Mouse (Mus musculus): ENCODE data around the gene Mad1l1. TPM values are rescaled to one million over a fixed set of nuclear protein-coding genes. Genes with fewer than 3 reads are reported as not detected.
"Not testable (repeated sequence)": the region's sequence is repeated elsewhere in the genome, so short reads cannot be mapped to it uniquely, and the experiment has no call there.

Gene Mad1l1
- polyA plus RNA-seq, 2 experiments = 31.8 to 38.2 TPM

DNA sequence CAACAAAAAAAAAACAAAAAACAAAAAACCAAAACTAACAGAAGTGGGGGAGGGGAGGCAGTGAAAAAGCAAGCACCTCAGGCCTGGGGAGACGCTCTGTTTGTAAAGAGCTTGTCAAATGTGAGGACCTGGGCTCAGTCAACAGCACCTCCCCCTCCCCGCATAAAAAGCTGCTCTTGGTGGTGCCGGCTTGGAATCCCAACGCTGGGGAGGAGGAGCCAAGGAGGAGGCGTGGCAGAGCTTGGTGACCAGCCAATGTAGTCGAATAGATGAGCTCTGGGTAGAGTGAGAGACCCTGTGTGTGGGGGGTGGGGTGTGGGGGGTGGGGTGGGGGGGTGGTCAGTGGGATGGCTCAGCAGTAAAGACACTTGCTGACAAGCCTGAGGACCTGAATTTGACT lies 322.4 kb downstream of the Mad1l1 start:
- H3K27ac ChIP-seq (replicated peaks; ENCODE audit: low read depth, low read length) = no peak overlapping the region
- H3K4me3 ChIP-seq (replicated peaks; ENCODE audit: low read length) = no peak overlapping the region
- H3K27me3 ChIP-seq (ENCODE audit: control insufficient read depth, insufficient read depth, low read length) = no peaks in the 10 kb centered on the region
- 29% methylated on average over 6 of the region's 6 CpGs for WGBS
- H3K9me3 ChIP-seq (ENCODE audit: control insufficient read depth, low read length) = no peaks in the 10 kb centered on the region
- no peaks in the 10 kb centered on the region for H3K36me3 ChIP-seq (ENCODE audit: control insufficient read depth, insufficient read depth, low read length)
- no peak overlapping the region for H3K4me2 ChIP-seq (replicated peaks; ENCODE audit: low read depth, low read length, severe bottlenecking)
- H3K4me1 ChIP-seq (ENCODE audit: control insufficient read depth, insufficient read depth, low read length) = peaks cover 5% of the 10 kb centered on the region; the same call in 1 of the 2 replicates
- no peak for TF ChIP-seq POLR2A (IDR thresholded peaks at IDR 0.05; ENCODE audit: borderline replicate concordance, extremely low read depth, insufficient read depth, insufficient read length)
- H3K9ac ChIP-seq (ENCODE audit: low read depth, low read length, severe bottlenecking) = no peak overlapping the region
- no peak for ATAC-seq (ENCODE audit: low FRiP score, low read depth)
- no peak for DNase-seq (ENCODE audit: low spot score)

DNA sequence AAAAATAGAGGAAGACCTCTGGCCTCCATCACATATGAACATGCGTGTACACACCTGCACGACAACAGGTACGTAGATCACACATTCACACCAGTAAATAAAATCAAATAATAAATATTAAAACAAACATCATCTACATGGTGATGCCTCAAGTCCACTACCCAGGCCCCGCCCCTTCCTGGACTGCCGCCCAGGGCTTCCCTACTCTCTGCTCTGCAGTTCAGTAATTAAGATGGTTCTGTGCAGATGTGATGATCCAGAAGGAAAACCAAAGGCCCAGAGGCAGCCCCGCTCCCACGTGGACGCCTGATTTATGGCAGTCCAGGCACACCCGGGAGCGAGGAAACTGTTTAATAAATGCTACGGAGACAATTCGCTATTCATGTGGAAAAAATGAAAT lies 323.0 kb downstream of the Mad1l1 start:
- WGBS = 49% methylated on average over 10 of the region's 12 CpGs

DNA sequence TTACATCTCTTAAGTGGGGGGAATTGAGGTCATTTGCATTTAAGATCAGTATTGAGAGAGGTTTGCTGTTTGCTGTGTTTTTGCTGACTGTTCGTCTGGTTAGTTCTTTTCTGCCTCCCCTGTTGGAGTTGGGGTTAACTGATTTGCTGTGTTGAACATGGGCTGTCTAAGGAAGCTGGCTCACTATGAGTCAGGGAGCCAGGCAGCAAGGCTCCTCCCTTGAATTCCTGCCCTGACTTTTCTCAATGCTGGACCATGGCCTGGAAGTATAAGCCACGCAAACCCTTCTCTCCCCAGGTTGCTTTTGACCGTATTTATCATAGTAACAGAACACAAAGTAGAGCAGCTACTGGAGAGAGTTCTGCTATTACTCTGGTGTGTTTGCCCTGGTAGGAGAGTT lies 329.8 kb downstream of the Mad1l1 start:
- ATAC-seq (ENCODE audit: low FRiP score, low read depth) (no peak), DNase-seq (ENCODE audit: low spot score) (no peak)
- Histone ChIP-seq H3K4me3 (replicated peaks; ENCODE audit: low read length) (no peak overlapping the region), H3K36me3 (ENCODE audit: control insufficient read depth, insufficient read depth, low read length) (no peaks in the 10 kb centered on the region), H3K9me3 (ENCODE audit: control insufficient read depth, low read length) (peaks cover 5% of the 10 kb centered on the region; the same call in 1 of the 2 replicates), H3K4me1 (ENCODE audit: control insufficient read depth, insufficient read depth, low read length) (no peaks in the 10 kb centered on the region), H3K9ac (ENCODE audit: low read depth, low read length, severe bottlenecking) (no peak overlapping the region), H3K27ac (replicated peaks; ENCODE audit: low read depth, low read length) (no peak overlapping the region), H3K27me3 (ENCODE audit: control insufficient read depth, insufficient read depth, low read length) (no peaks in the 10 kb centered on the region), H3K4me2 (replicated peaks; ENCODE audit: low read depth, low read length, severe bottlenecking) (no peak overlapping the region)
- WGBS = 88% methylated on average over 3 of the region's 3 CpGs
- no peak for TF ChIP-seq POLR2A (IDR thresholded peaks at IDR 0.05; ENCODE audit: borderline replicate concordance, extremely low read depth, insufficient read depth, insufficient read length)

More for the DNA sequence above, 323.0 kb downstream of the Mad1l1 start:
- ATAC-seq (ENCODE audit: low FRiP score, low read depth); H3K27me3 ChIP-seq (ENCODE audit: control insufficient read depth, insufficient read depth, low read length); H3K36me3 ChIP-seq (ENCODE audit: control insufficient read depth, insufficient read depth, low read length); H3K27ac ChIP-seq (replicated peaks; ENCODE audit: low read depth, low read length); H3K4me2 ChIP-seq (replicated peaks; ENCODE audit: low read depth, low read length, severe bottlenecking); H3K4me1 ChIP-seq (ENCODE audit: control insufficient read depth, insufficient read depth, low read length); H3K4me3 ChIP-seq (replicated peaks; ENCODE audit: low read length); H3K9ac ChIP-seq (ENCODE audit: low read depth, low read length, severe bottlenecking); DNase-seq (ENCODE audit: low spot score); H3K9me3 ChIP-seq (ENCODE audit: control insufficient read depth, low read length): not testable (repeated sequence)

DNA sequence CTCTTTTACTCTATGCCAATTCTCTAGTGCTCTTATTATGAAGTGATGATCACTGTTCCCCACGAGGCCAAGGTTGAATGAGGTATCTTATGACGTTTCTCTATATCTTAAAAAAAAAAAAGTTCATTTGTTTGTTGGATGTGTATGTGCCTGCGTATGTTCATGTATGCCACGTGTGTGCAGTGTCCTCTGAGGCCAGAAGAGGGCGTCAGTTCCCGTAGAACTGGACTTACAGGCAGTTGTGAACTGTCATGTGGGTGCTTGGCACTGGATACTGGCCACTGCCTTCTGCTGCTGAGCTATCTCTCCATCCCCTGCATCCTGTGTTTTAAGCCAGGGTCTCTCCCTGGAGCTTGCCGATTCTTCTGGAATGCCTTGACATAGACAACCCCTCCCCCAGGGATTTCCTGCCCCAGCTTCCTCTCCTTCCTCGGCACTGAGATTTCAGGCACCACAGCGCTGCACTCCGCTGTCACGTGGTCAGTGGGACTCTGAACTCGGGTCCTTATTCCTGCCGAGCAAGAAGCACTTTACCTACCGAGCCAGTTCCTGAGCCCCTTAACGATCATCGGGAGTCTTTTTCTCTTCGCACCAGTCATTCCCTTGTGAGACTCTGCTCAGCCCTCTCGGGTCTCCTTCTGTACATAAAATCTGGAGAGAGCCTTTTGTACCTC lies 336.1 kb downstream of the Mad1l1 start:
- no peak overlapping the region for H3K4me3 ChIP-seq (replicated peaks; ENCODE audit: low read length)
- H3K36me3 ChIP-seq (ENCODE audit: control insufficient read depth, insufficient read depth, low read length) = no peaks in the 10 kb centered on the region
- no peak for TF ChIP-seq POLR2A (IDR thresholded peaks at IDR 0.05; ENCODE audit: borderline replicate concordance, extremely low read depth, insufficient read depth, insufficient read length)
- H3K27me3 ChIP-seq (ENCODE audit: control insufficient read depth, insufficient read depth, low read length) = no peaks in the 10 kb centered on the region
- WGBS = 33% methylated on average over 18 of the region's 18 CpGs
- H3K4me1 ChIP-seq (ENCODE audit: control insufficient read depth, insufficient read depth, low read length) = no peaks in the 10 kb centered on the region
- ATAC-seq (ENCODE audit: low FRiP score, low read depth) = no peak
- peaks cover 5% of the 10 kb centered on the region; the same call in 1 of the 2 replicates for H3K9me3 ChIP-seq (ENCODE audit: control insufficient read depth, low read length)
- H3K27ac ChIP-seq (replicated peaks; ENCODE audit: low read depth, low read length) = no peak overlapping the region
- no peak overlapping the region for H3K4me2 ChIP-seq (replicated peaks; ENCODE audit: low read depth, low read length, severe bottlenecking)
- H3K9ac ChIP-seq (ENCODE audit: low read depth, low read length, severe bottlenecking) = no peak overlapping the region
- DNase-seq (ENCODE audit: low spot score) = no peak

DNA sequence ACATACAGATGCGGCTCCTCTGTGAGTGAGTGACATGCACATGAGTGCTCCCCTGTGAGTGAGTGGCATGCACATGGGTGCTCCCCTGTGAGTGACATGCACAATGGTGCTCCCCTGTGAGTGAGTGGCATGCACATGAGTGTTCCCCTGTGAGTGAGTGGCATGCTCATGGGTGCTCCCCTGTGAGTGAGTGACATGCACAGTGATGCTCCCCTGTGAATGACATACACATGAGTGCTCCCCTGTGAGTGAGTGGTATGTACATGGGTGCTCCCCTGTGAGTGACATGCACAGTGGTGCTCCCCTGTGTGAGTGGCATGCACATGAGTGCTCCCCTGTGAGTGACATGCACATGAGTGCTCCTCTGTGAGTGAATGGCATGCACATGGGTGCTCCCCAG lies 339.4 kb downstream of the Mad1l1 start:
- H3K9ac ChIP-seq (ENCODE audit: low read depth, low read length, severe bottlenecking) = no peak overlapping the region
- no peaks in the 10 kb centered on the region for H3K36me3 ChIP-seq (ENCODE audit: control insufficient read depth, insufficient read depth, low read length)
- no peak for TF ChIP-seq POLR2A (IDR thresholded peaks at IDR 0.05; ENCODE audit: borderline replicate concordance, extremely low read depth, insufficient read depth, insufficient read length)
- ATAC-seq (ENCODE audit: low FRiP score, low read depth) (no peak), DNase-seq (ENCODE audit: low spot score) (no peak)
- no peaks in the 10 kb centered on the region for H3K4me1 ChIP-seq (ENCODE audit: control insufficient read depth, insufficient read depth, low read length)
- WGBS = 96% methylated on average over 1 of the region's 1 CpGs
- no peaks in the 10 kb centered on the region for H3K9me3 ChIP-seq (ENCODE audit: control insufficient read depth, low read length)
- H3K4me2 ChIP-seq (replicated peaks; ENCODE audit: low read depth, low read length, severe bottlenecking) = no peak overlapping the region
- H3K27me3 ChIP-seq (ENCODE audit: control insufficient read depth, insufficient read depth, low read length) = no peaks in the 10 kb centered on the region
- no peak overlapping the region for H3K27ac ChIP-seq (replicated peaks; ENCODE audit: low read depth, low read length)
- H3K4me3 ChIP-seq (replicated peaks; ENCODE audit: low read length) = no peak overlapping the region
